Mouse (Mus musculus) myocyte (in vitro differentiated cells): Measurements from ENCODE around the gene 2300003K06Rik. TPM values are rescaled to one million over a fixed set of nuclear protein-coding genes. Genes with fewer than 3 reads are reported as not detected.
"Not testable (repeated sequence)": the region's sequence is repeated elsewhere in the genome, so short reads cannot be mapped to it uniquely, and the experiment has no call there.

Source experiments
- H3K27me3 ChIP-seq: one replicate; pipeline ENCODE4 v1.6.1; 2011; ENCODE audit not compliant: control insufficient read depth, insufficient read depth, insufficient read length
- H3K36me3 ChIP-seq: one replicate; pipeline ENCODE4 v1.6.1; 2011; ENCODE audit not compliant: control insufficient read depth, insufficient read depth
- H3K4me2 ChIP-seq: one replicate; pipeline ENCODE4 v1.6.1; 2011; ENCODE audit warnings: low read depth, control low read depth
- H3K4me3 ChIP-seq: one replicate; pipeline ENCODE4 v1.5.1; 2011; ENCODE audit warnings: mild to moderate bottlenecking, control low read depth, moderate library complexity
- H3K79me2 ChIP-seq: one replicate; pipeline ENCODE4 v1.6.1; 2011; ENCODE audit not compliant: control insufficient read depth, insufficient read depth
- H3ac ChIP-seq: one replicate; pipeline ENCODE4 v1.6.1; 2011; ENCODE audit not compliant: control insufficient read depth, insufficient read length
- CEBPB ChIP-seq: IDR thresholded peaks from 2 replicates; pipeline ENCODE4 v1.6.1; 2011; ENCODE audit warnings: mild to moderate bottlenecking, moderate library complexity; ENCODE audit not compliant: poor library complexity, insufficient read depth, severe bottlenecking
- E2F4 ChIP-seq: IDR thresholded peaks from one replicate; pipeline ENCODE4 v1.6.1; 2011; ENCODE audit warnings: mild to moderate bottlenecking, control low read depth, moderate library complexity; ENCODE audit not compliant: insufficient read depth
- MAX ChIP-seq: IDR thresholded peaks from one replicate; pipeline ENCODE4 v1.6.1; 2011; ENCODE audit warnings: low read depth, mild to moderate bottlenecking, control low read depth
- MYOD1 ChIP-seq, 3 experiments: IDR thresholded peaks; one replicate each; pipeline ENCODE4 v1.6.1; 2011; ENCODE audit warnings: control low read depth in 2 of 3, low read depth in 2 of 3, mild to moderate bottlenecking in 2 of 3, moderate library complexity in 1 of 3; ENCODE audit not compliant: insufficient read length in 2 of 3, control insufficient read depth in 1 of 3
- MYOG ChIP-seq, 3 experiments: IDR thresholded peaks; one replicate each; pipeline ENCODE4 v1.6.1; 2011; ENCODE audit warnings: control low read depth in 2 of 3, low read depth in 2 of 3, mild to moderate bottlenecking in 2 of 3; ENCODE audit not compliant: insufficient read length in 2 of 3, control insufficient read depth in 1 of 3, insufficient read depth in 1 of 3
- POLR2A ChIP-seq: IDR thresholded peaks from one replicate; pipeline ENCODE4 v1.6.1; 2011; ENCODE audit warnings: low read depth, mild to moderate bottlenecking, control low read depth, moderate library complexity; ENCODE audit not compliant: insufficient read length
- POLR2AphosphoS2 ChIP-seq: IDR thresholded peaks from one replicate; pipeline ENCODE4 v1.6.1; 2011; ENCODE audit warnings: low read depth, control low read depth; ENCODE audit not compliant: insufficient read length
- REST ChIP-seq: IDR thresholded peaks from one replicate; pipeline ENCODE4 v1.6.1; 2011; ENCODE audit warnings: mild to moderate bottlenecking, control low read depth, moderate library complexity; ENCODE audit not compliant: insufficient read depth, insufficient read length
- SRF ChIP-seq: IDR thresholded peaks from one replicate; pipeline ENCODE4 v1.6.1; 2011; ENCODE audit warnings: low read depth; ENCODE audit not compliant: control insufficient read depth, insufficient read length
- TCF12 ChIP-seq: IDR thresholded peaks from one replicate; pipeline ENCODE4 v1.6.1; 2011; ENCODE audit warnings: mild to moderate bottlenecking, control low read depth; ENCODE audit not compliant: poor library complexity, insufficient read depth, severe bottlenecking
- TCF3 ChIP-seq: IDR thresholded peaks from one replicate; pipeline ENCODE4 v1.6.1; 2011; ENCODE audit warnings: low read depth, control low read depth; ENCODE audit not compliant: insufficient read length
- USF1 ChIP-seq: IDR thresholded peaks from one replicate; pipeline ENCODE4 v1.6.1; 2011; ENCODE audit warnings: low read depth, mild to moderate bottlenecking, control low read depth, moderate library complexity
- polyA plus RNA-seq: library from polyadenylated mRNA; unstranded; fragments of >200 nt; fragmentation: generic; extraction: Trizol; gene quantifications from one replicate; pipeline ENCODE4 v1.2.1, GENCODE M21; 2012; ENCODE audit warnings: missing spikeins

The 2300003K06Rik gene
- polyA plus RNA-seq, 1 experiment = not detected

DNA sequence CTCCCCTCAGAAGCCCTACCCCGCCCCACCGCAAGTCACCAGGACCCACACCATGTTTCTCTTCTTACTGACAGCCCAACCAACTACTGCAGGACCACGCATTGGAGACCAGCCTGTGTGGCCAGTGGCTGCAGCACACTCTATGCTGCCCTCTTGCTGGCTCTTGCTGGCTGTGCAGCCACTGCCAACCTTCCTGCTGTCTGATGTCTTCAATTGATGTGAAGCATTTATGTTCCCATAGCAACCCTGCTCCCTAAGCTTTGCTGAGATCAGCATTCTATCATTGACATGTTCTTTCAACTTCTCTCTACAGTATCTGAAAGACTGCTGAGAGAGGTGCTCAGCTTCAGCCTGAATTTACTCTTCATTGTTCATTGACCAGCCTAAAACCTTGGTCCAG, 16.3 kb upstream of the 2300003K06Rik start:
- Histone ChIP-seq H3ac (no peak overlapping the region), H3K27me3 (no peaks in the 10 kb centered on the region), H3K36me3 (no peaks in the 10 kb centered on the region), H3K4me3 (no peak overlapping the region), H3K4me2 (no peak overlapping the region), H3K79me2 (no peaks in the 10 kb centered on the region)
- no peak for TF ChIP-seq POLR2AphosphoS2
- TF ChIP-seq TCF3 = no peak
- no peak for TF ChIP-seq MAX
- no peak for TF ChIP-seq MYOG (IDR thresholded peaks at IDR 0.05; ENCODE audit: control insufficient read depth in 1 of 3, insufficient read depth in 1 of 3, insufficient read length in 2 of 3, low read depth in 2 of 3)
- no peak for TF ChIP-seq MYOD1 (IDR thresholded peaks at IDR 0.05; ENCODE audit: control insufficient read depth in 1 of 3, insufficient read length in 2 of 3, low read depth in 2 of 3)
- TF ChIP-seq TCF12 = no peak

DNA sequence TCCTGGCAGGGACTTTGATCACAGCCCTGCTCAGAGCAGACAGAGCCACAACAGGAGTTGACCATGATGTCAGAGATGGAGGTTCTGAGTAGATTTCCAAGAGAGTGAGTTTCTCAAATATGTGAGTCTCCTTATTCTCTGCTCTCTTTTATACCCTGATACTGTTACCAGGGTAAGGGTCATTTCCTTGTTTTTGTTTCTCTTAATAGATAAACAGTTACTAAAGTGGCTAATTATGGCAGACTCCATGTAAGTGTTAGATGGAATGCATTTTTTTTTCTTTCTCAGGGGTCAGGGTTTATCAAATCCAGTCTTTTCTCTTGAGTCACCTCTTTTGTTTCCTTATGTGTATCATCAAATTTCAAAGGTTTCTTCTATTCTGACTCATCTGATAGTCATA, 13.6 kb upstream of the 2300003K06Rik start, which contains the start of gene Krtap4-16:
Krtap4-16 (minus strand) TSS at position 101 of the 400 bp plus-strand sequence.
- TF ChIP-seq USF1 (no peak), MYOG (IDR thresholded peaks at IDR 0.05; ENCODE audit: control insufficient read depth in 1 of 3, insufficient read depth in 1 of 3, insufficient read length in 2 of 3, low read depth in 2 of 3) (no peak), REST (no peak)
- Histone ChIP-seq H3K79me2 (no peaks in the 10 kb centered on the region), H3K4me3 (no peak within 1 kb of the TSS), H3K36me3 (no peaks in the 10 kb centered on the region), H3ac (no peak within 1 kb of the TSS), H3K27me3 (no peaks in the 10 kb centered on the region), H3K4me2 (no peak within 1 kb of the TSS)

DNA sequence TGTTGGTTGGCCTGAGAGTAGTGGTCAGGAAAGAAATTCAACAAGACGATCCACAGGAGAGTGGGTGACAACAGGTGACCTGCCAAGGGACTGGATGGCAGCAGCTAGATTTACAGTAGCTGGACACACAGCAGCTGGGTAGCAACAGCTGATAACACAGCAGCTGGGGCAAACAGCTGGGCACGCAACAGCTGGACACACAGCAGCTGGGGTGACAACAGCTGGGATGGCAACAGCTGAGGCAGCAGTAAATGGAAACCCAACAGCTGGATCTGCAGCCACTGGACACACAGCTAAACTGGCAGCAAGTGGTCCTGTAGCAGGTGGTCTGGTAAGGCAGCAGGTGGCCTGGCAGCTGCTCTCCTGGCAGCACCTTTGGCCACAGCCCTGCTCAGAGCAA, 8.9 kb upstream of the 2300003K06Rik start:
- no peaks in the 10 kb centered on the region for H3K79me2 ChIP-seq
- no peaks in the 10 kb centered on the region for H3K36me3 ChIP-seq
- no peak overlapping the region for H3K4me2 ChIP-seq
- no peak overlapping the region for H3K4me3 ChIP-seq
- peak in 2 of 3 experiments; percentile 39 to 56 for TF ChIP-seq MYOD1 (IDR thresholded peaks at IDR 0.05; ENCODE audit: control insufficient read depth in 1 of 3, insufficient read length in 2 of 3, low read depth in 2 of 3)
- peak in 2 of 3 experiments; percentile 2 to 32 for TF ChIP-seq MYOG (IDR thresholded peaks at IDR 0.05; ENCODE audit: control insufficient read depth in 1 of 3, insufficient read depth in 1 of 3, insufficient read length in 2 of 3, low read depth in 2 of 3)
- no peak for TF ChIP-seq TCF12
- H3K27me3 ChIP-seq = no peaks in the 10 kb centered on the region
- H3ac ChIP-seq = no peak overlapping the region

DNA sequence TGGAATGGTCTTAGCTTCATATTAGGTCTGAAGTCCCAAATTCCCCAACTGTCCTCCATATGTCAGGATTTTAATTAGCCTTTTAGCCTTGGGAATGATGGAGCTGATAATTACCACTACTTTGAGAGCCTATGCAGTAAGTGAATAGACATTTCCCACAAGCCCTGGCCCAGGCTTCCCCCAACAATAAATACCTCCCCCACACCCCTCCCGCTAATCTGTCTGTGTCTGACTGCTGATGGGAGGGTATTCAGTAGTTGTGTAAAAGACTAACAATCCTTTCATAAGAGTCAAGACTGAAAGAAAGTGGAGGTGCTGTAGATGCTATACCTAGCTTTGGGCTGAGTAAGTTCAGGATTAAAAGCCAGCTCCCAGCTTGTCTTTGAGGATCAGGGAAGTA, 4.3 kb upstream of the 2300003K06Rik start:
- Histone ChIP-seq H3K79me2 (no peaks in the 10 kb centered on the region), H3K36me3 (no peaks in the 10 kb centered on the region), H3K4me3 (no peak overlapping the region), H3K27me3 (no peaks in the 10 kb centered on the region), H3ac (no peak overlapping the region), H3K4me2 (no peak overlapping the region)
- TF ChIP-seq MYOD1 (IDR thresholded peaks at IDR 0.05; ENCODE audit: control insufficient read depth in 1 of 3, insufficient read length in 2 of 3, low read depth in 2 of 3) = no peak
- no peak for TF ChIP-seq CEBPB
- TF ChIP-seq REST = no peak
- TF ChIP-seq MAX = no peak
- TF ChIP-seq POLR2A = no peak
- no peak for TF ChIP-seq TCF3
- no peak for TF ChIP-seq POLR2AphosphoS2
- no peak for TF ChIP-seq USF1
- no peak for TF ChIP-seq MYOG (IDR thresholded peaks at IDR 0.05; ENCODE audit: control insufficient read depth in 1 of 3, insufficient read depth in 1 of 3, insufficient read length in 2 of 3, low read depth in 2 of 3)
- TF ChIP-seq E2F4 = no peak
- TF ChIP-seq TCF12 = no peak
- TF ChIP-seq SRF = no peak

GRCm38 (mm10) chr11:99815566-99815965, 22.3 kb downstream of the 2300003K06Rik start, which contains the start of gene Gm11564:
Gene Gm11564 (minus strand): TSS chr11:99815666.
- H3K4me2 ChIP-seq, H3K36me3 ChIP-seq, H3K4me3 ChIP-seq, H3K27me3 ChIP-seq, H3ac ChIP-seq, H3K79me2 ChIP-seq: not testable (repeated sequence)

- not testable (repeated sequence) for H3ac ChIP-seq, H3K4me2 ChIP-seq, H3K79me2 ChIP-seq, H3K27me3 ChIP-seq, H3K4me3 ChIP-seq, H3K36me3 ChIP-seq
Measured at GRCm38 (mm10) chr11:99809792-99810191, 28.1 kb downstream of the 2300003K06Rik start, which contains the start of gene Krtap4-13. Gene Krtap4-13 (minus strand): TSS chr11:99809892.

GRCm38 (mm10) chr11:99804346-99804745, 33.5 kb downstream of the 2300003K06Rik start, which contains the start of gene Gm11554:
Gene Gm11554 (minus strand): TSS chr11:99804446.
- not testable (repeated sequence) for H3K4me3 ChIP-seq, H3K27me3 ChIP-seq, H3K4me2 ChIP-seq, H3ac ChIP-seq, H3K79me2 ChIP-seq, H3K36me3 ChIP-seq

DNA sequence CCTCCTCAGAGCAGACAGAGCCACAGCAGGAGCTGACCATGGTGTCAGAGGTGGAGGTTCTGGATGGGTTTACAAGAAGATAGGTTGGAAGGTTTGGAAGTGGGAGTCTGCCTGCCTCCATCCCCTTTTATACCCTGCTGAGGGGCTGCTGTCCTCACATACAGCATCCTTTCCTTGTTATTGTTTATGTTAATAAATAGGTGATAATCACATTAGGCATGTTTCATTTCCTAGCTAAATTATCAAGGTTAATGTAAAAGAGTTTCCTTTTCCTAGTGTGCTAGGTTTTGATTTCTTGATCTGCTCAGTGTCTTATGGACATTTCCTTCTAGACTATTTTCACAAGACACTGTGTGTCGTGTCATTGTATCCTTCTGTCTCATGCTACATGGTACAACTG, 39.0 kb downstream of the 2300003K06Rik start, which contains the start of gene Gm11569:
Gm11569 (minus strand) TSS at position 101 of the 400 bp plus-strand sequence.
- not testable (repeated sequence) for H3K4me2 ChIP-seq, H3K4me3 ChIP-seq, H3K27me3 ChIP-seq, H3ac ChIP-seq, H3K79me2 ChIP-seq, H3K36me3 ChIP-seq
